Mouse (Mus musculus) myocyte (in vitro differentiated cells): ENCODE results near the gene Cbfa2t3. TPM values are rescaled to one million over a fixed set of nuclear protein-coding genes. Genes with fewer than 3 reads are reported as not detected.

Experiments used
- H3K27me3 ChIP-seq: one replicate; pipeline ENCODE4 v1.6.1; 2011; ENCODE audit not compliant: control insufficient read depth, insufficient read depth, insufficient read length
- H3K36me3 ChIP-seq: one replicate; pipeline ENCODE4 v1.6.1; 2011; ENCODE audit not compliant: control insufficient read depth, insufficient read depth
- H3K4me2 ChIP-seq: one replicate; pipeline ENCODE4 v1.6.1; 2011; ENCODE audit warnings: low read depth, control low read depth
- H3K4me3 ChIP-seq: one replicate; pipeline ENCODE4 v1.5.1; 2011; ENCODE audit warnings: mild to moderate bottlenecking, control low read depth, moderate library complexity
- H3K79me2 ChIP-seq: one replicate; pipeline ENCODE4 v1.6.1; 2011; ENCODE audit not compliant: control insufficient read depth, insufficient read depth
- H3ac ChIP-seq: one replicate; pipeline ENCODE4 v1.6.1; 2011; ENCODE audit not compliant: control insufficient read depth, insufficient read length
- CEBPB ChIP-seq: IDR thresholded peaks from 2 replicates; pipeline ENCODE4 v1.6.1; 2011; ENCODE audit warnings: mild to moderate bottlenecking, moderate library complexity; ENCODE audit not compliant: poor library complexity, insufficient read depth, severe bottlenecking
- E2F4 ChIP-seq: IDR thresholded peaks from one replicate; pipeline ENCODE4 v1.6.1; 2011; ENCODE audit warnings: mild to moderate bottlenecking, control low read depth, moderate library complexity; ENCODE audit not compliant: insufficient read depth
- MAX ChIP-seq: IDR thresholded peaks from one replicate; pipeline ENCODE4 v1.6.1; 2011; ENCODE audit warnings: low read depth, mild to moderate bottlenecking, control low read depth
- MYOD1 ChIP-seq, 3 experiments: IDR thresholded peaks; one replicate each; pipeline ENCODE4 v1.6.1; 2011; ENCODE audit warnings: control low read depth in 2 of 3, low read depth in 2 of 3, mild to moderate bottlenecking in 2 of 3, moderate library complexity in 1 of 3; ENCODE audit not compliant: insufficient read length in 2 of 3, control insufficient read depth in 1 of 3
- MYOG ChIP-seq, 3 experiments: IDR thresholded peaks; one replicate each; pipeline ENCODE4 v1.6.1; 2011; ENCODE audit warnings: control low read depth in 2 of 3, low read depth in 2 of 3, mild to moderate bottlenecking in 2 of 3; ENCODE audit not compliant: insufficient read length in 2 of 3, control insufficient read depth in 1 of 3, insufficient read depth in 1 of 3
- POLR2A ChIP-seq: IDR thresholded peaks from one replicate; pipeline ENCODE4 v1.6.1; 2011; ENCODE audit warnings: low read depth, mild to moderate bottlenecking, control low read depth, moderate library complexity; ENCODE audit not compliant: insufficient read length
- POLR2AphosphoS2 ChIP-seq: IDR thresholded peaks from one replicate; pipeline ENCODE4 v1.6.1; 2011; ENCODE audit warnings: low read depth, control low read depth; ENCODE audit not compliant: insufficient read length
- REST ChIP-seq: IDR thresholded peaks from one replicate; pipeline ENCODE4 v1.6.1; 2011; ENCODE audit warnings: mild to moderate bottlenecking, control low read depth, moderate library complexity; ENCODE audit not compliant: insufficient read depth, insufficient read length
- SRF ChIP-seq: IDR thresholded peaks from one replicate; pipeline ENCODE4 v1.6.1; 2011; ENCODE audit warnings: low read depth; ENCODE audit not compliant: control insufficient read depth, insufficient read length
- TCF12 ChIP-seq: IDR thresholded peaks from one replicate; pipeline ENCODE4 v1.6.1; 2011; ENCODE audit warnings: mild to moderate bottlenecking, control low read depth; ENCODE audit not compliant: poor library complexity, insufficient read depth, severe bottlenecking
- TCF3 ChIP-seq: IDR thresholded peaks from one replicate; pipeline ENCODE4 v1.6.1; 2011; ENCODE audit warnings: low read depth, control low read depth; ENCODE audit not compliant: insufficient read length
- USF1 ChIP-seq: IDR thresholded peaks from one replicate; pipeline ENCODE4 v1.6.1; 2011; ENCODE audit warnings: low read depth, mild to moderate bottlenecking, control low read depth, moderate library complexity
- polyA plus RNA-seq: library from polyadenylated mRNA; unstranded; fragments of >200 nt; fragmentation: generic; extraction: Trizol; gene quantifications from one replicate; pipeline ENCODE4 v1.2.1, GENCODE M21; 2012; ENCODE audit warnings: missing spikeins

The Cbfa2t3 gene
- polyA plus RNA-seq, 1 experiment, result 29.5 TPM

DNA sequence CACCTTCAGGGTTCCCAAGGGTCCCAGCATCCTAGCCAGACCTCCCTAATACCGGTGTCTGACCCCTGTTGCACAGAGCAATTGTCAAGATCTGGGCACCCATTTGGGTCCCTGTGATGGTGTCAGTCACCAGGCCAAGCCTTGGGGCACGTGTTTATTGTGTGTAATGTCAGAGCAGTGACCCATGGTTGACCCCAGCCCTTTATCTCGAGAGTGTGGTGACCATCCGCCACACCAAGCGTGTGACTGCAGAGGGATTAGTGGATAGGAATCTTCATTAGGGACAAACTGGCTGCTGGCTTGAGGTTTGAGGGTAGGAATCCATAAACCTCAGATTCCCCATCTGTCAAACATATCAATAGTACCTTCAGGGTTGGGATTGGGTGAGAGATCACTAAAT, 29.5 kb downstream of the Cbfa2t3 start:
- Histone ChIP-seq H3K4me2 (no peak overlapping the region), H3K36me3 (no peaks in the 10 kb centered on the region), H3K79me2 (no peaks in the 10 kb centered on the region), H3ac (no peak overlapping the region), H3K4me3 (no peak overlapping the region), H3K27me3 (peaks cover 59% of the 10 kb centered on the region)
- TF ChIP-seq MYOG (IDR thresholded peaks at IDR 0.05; ENCODE audit: control insufficient read depth in 1 of 3, insufficient read depth in 1 of 3, insufficient read length in 2 of 3, low read depth in 2 of 3) (peak in 1 of 3 experiments; percentile 22), MAX (no peak)

DNA sequence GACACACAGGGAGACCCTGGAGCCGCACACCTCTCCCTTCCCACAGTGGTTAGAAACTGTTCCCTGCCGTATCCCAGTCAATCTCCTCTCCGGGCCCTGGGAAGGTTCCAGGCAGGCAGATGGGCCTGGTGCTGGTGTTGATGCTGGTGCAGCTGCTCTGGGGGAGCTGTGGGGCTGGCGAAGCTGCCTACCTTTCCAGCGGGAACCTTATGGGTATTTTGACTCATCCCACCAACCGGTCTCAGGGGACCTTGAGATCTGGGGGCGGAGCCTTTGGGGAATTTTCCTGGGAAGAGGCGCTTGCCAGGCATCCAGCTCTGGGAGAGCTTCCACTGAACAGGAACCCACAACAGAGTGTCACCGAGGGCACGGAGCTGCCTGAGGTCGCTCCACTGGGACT, 31.1 kb downstream of the Cbfa2t3 start:
- Histone ChIP-seq H3K4me3 (no peak overlapping the region), H3K4me2 (no peak overlapping the region), H3K27me3 (peaks cover 45% of the 10 kb centered on the region), H3K79me2 (no peaks in the 10 kb centered on the region), H3ac (no peak overlapping the region), H3K36me3 (no peaks in the 10 kb centered on the region)
- peak; percentile 9 for TF ChIP-seq TCF3
- no peak for TF ChIP-seq POLR2AphosphoS2
- no peak for TF ChIP-seq REST
- TF ChIP-seq TCF12, result no peak
- TF ChIP-seq MYOG (IDR thresholded peaks at IDR 0.05; ENCODE audit: control insufficient read depth in 1 of 3, insufficient read depth in 1 of 3, insufficient read length in 2 of 3, low read depth in 2 of 3), result peak in 1 of 3 experiments; percentile 58
- no peak for TF ChIP-seq USF1
- TF ChIP-seq POLR2A, result no peak
- TF ChIP-seq E2F4, result no peak
- no peak for TF ChIP-seq SRF
- peak in 2 of 3 experiments; percentile 63 to 73 for TF ChIP-seq MYOD1 (IDR thresholded peaks at IDR 0.05; ENCODE audit: control insufficient read depth in 1 of 3, insufficient read length in 2 of 3, low read depth in 2 of 3)
- TF ChIP-seq CEBPB, result no peak
- TF ChIP-seq MAX, result no peak

DNA sequence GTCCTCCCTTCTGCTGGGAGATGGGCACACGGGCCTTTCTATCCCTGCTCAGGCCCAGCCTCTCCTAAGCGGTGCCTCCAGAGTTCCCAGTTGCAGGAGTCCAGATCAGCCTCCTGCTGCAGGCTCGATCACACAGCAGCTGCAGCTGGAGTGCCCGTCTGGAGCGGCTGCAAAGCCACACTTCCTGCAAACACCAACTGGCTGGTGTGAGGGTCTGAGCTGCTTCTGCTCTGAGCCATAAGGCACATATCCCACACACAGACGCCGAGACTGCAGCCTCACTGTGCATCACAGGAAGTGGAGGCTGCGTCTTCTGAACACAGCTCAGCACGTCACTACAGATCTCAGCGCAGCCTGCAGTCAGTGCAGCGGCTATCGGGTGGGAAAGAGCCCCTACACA, 32.1 kb downstream of the Cbfa2t3 start:
- Histone ChIP-seq H3ac (no peak overlapping the region), H3K4me2 (no peak overlapping the region), H3K36me3 (no peaks in the 10 kb centered on the region), H3K4me3 (no peak overlapping the region), H3K79me2 (no peaks in the 10 kb centered on the region), H3K27me3 (peaks cover 34% of the 10 kb centered on the region)
- TF ChIP-seq TCF3, result peak; percentile 46
- TF ChIP-seq USF1, result no peak
- peak in 2 of 3 experiments; percentile 71 to 76 for TF ChIP-seq MYOD1 (IDR thresholded peaks at IDR 0.05; ENCODE audit: control insufficient read depth in 1 of 3, insufficient read length in 2 of 3, low read depth in 2 of 3)
- no peak for TF ChIP-seq POLR2A
- TF ChIP-seq TCF12, result no peak
- TF ChIP-seq E2F4, result no peak
- peak in 2 of 3 experiments; percentile 57 to 70 for TF ChIP-seq MYOG (IDR thresholded peaks at IDR 0.05; ENCODE audit: control insufficient read depth in 1 of 3, insufficient read depth in 1 of 3, insufficient read length in 2 of 3, low read depth in 2 of 3)
- no peak for TF ChIP-seq CEBPB
- no peak for TF ChIP-seq POLR2AphosphoS2
- TF ChIP-seq REST, result no peak
- no peak for TF ChIP-seq MAX
- TF ChIP-seq SRF, result no peak

DNA sequence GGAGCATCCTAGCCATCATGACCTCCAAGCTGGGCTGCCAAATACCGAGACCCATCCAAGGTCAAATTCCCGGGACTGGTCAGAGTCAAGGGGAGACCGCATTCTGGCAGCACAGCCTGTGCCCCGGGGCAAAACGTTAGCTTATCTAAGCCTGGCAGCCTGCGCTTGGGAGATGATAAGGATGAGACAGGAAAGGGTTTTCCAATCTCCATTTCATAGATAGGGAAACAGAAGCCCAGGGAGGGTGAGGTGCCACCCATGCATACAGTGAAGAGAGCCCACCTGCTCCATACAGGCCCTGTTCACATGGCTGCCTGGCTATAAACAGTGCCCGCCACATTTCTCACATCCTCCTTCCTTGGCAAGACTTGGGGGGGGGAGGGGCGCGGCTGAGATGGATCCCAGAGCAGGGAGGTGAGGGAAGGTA, 32.6 kb downstream of the Cbfa2t3 start:
- Histone ChIP-seq H3K27me3 (peaks cover 30% of the 10 kb centered on the region), H3K4me2 (peak overlapping the region; percentile 16), H3K36me3 (no peaks in the 10 kb centered on the region), H3ac (no peak overlapping the region), H3K4me3 (no peak overlapping the region), H3K79me2 (no peaks in the 10 kb centered on the region)
- no peak for TF ChIP-seq TCF12
- no peak for TF ChIP-seq MYOG (IDR thresholded peaks at IDR 0.05; ENCODE audit: control insufficient read depth in 1 of 3, insufficient read depth in 1 of 3, insufficient read length in 2 of 3, low read depth in 2 of 3)
- no peak for TF ChIP-seq E2F4

DNA sequence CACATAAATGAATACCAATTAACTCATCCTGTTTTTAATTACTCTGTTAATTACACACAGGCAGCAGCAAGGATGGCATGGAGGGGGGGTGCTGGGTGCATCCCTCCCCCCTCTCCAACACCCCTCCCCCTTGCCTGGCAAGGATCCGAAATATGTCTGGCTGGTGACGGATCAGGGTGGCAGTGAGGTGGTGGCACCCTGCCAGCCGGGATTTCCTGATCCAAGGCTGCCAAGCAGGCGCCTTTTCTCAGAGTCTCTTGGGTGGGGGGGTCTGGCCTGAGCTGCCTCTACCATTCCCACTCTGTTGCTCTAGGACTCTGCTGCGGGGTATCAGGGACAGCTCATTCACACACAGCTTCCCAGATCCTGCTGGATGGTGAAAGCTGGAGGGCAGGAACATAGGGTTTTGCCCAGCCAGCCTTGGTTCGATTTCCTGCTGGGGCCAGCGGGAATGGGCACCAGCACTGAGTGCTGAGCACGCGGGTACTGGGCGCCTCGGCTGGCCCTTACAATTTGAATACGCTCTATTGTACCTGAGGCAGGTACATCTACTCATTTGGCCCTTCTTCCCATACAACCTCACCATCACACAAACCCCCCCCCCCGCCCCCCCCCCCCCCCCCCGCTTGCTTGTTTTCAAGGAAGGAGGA, 33.1 kb downstream of the Cbfa2t3 start:
- peaks cover 24% of the 10 kb centered on the region for H3K27me3 ChIP-seq
- H3ac ChIP-seq, result no peak overlapping the region
- no peak overlapping the region for H3K4me2 ChIP-seq
- TF ChIP-seq MAX (no peak), SRF (no peak), E2F4 (no peak), MYOD1 (IDR thresholded peaks at IDR 0.05; ENCODE audit: control insufficient read depth in 1 of 3, insufficient read length in 2 of 3, low read depth in 2 of 3) (no peak), MYOG (IDR thresholded peaks at IDR 0.05; ENCODE audit: control insufficient read depth in 1 of 3, insufficient read depth in 1 of 3, insufficient read length in 2 of 3, low read depth in 2 of 3) (no peak), TCF12 (no peak), USF1 (no peak), POLR2A (no peak)
- H3K36me3 ChIP-seq, result no peaks in the 10 kb centered on the region
- no peaks in the 10 kb centered on the region for H3K79me2 ChIP-seq
- H3K4me3 ChIP-seq, result no peak overlapping the region
